Mouse (Mus musculus) kidney, postnatal 10 days (tissue): ENCODE measurements around the gene Ulk4.

Experiments
- DNase-seq: peaks from one replicate; pipeline ENCODE4 v3.0.0; 2021; ENCODE audit warnings: mixed read lengths

Gene Ulk4

DNA sequence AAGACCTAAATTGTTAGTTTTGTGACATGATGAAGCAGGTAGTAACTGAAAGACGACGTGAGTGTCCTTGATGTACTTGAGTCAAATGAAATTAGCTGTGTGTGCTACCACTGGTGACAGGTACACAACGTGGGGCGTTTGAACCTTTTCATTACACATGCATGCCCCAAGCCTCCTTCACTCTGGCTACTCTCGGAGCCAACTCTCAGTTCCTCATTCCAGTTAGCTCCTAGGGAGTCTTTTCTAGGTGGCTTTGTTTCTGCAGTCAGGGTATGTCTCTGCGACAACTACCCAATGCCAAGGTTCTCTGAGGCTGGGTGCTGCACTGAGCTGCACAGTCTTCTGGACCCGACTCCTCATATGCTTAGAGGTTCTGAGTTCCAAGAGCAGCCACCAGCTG, 100.6 kb downstream of the Ulk4 start:
- DNase-seq, result no peak

DNA sequence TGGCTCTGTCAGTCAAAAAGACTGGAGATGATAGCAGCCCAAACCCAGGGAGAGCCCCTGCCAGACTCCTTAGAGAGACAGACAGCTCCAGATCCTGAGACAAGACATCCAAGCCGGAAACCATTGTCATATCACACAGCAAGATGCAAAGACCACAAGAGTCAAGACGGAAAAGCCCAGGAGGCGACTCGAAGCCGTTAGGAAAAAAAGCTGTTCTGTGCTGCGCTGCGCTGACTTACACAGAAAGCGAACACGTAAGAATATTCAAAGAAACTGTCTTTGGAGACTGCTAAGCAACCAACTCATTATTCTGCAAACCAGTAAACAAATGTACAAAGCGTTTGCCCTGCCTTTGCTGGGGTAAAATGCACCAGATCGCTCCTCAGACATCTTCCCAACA, 101.8 kb downstream of the Ulk4 start:
- no peak for DNase-seq

DNA sequence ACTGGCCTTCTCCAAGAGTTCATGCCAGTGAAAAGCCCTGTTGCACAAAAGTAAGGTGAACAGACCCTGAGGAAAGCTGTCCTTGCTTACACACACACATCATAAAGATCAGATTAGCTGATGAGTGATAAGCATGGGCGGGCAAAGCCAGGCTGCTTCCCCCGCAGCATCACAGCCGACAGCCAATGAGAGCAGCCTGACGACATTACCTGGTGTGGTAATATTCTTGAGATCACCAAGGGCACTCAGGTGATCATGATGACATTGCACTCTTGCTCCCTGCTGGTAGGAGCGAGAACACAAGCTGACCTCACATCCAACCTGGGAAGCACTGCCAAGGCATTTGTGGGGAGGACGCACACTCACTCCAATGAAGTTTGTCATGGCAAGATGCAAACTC, 104.9 kb downstream of the Ulk4 start:
- DNase-seq, result no peak

DNA sequence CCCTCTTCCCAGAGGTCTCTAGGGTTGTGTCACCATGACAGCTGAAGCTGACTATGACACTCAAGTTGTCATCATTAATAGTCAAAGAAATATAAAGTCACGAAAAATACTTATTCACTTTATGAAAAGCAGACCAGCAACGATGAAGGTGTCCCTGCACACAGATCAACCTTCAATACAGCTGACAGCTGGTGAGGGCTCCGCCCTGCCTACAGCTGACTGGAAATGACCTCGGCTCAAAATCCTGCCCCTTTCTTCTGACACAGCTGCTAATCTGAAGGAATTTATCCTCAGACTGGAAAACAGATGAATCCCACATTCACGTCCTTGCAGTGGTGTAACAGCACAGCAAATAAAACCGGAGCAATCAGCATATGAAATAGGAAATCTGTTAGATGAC, 105.4 kb downstream of the Ulk4 start:
- no peak for DNase-seq

DNA sequence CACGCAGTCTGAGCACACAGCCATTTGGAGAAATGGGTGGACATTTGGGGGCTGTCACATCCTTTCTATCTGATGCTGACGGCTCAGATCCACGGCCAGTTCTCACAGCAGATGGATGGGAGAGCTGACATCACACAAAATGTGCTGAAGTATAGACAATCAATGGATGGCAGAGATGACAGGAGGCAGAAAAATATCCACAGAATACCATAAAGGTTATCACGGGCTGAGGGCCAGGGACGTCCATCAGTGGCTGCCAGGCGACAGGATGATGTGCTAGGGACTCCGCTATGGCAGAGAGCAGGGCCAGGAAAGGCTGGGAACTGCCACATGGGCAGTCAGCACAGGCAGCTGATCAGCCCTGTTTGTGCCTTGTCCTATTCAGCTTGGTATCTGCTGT, 112.4 kb downstream of the Ulk4 start:
- no peak for DNase-seq

DNA sequence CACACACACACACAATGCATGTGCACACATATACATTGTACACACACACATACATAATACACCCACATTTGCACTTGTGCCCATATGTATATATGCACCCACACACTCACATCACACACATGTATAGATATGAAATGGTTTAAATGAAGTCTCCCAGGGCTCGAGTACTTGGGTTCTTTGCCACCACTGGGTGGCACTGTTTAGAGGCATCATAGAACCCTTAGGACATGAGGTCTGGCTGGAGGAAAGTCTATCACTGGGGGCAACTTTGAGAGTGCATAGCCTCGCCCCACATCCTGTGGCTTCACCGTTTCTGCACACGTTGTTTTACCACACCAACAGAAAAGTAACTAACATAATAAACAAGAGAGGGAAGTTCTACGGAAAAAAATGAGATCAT, 114.2 kb downstream of the Ulk4 start:
- peak; percentile 51 for DNase-seq

DNA sequence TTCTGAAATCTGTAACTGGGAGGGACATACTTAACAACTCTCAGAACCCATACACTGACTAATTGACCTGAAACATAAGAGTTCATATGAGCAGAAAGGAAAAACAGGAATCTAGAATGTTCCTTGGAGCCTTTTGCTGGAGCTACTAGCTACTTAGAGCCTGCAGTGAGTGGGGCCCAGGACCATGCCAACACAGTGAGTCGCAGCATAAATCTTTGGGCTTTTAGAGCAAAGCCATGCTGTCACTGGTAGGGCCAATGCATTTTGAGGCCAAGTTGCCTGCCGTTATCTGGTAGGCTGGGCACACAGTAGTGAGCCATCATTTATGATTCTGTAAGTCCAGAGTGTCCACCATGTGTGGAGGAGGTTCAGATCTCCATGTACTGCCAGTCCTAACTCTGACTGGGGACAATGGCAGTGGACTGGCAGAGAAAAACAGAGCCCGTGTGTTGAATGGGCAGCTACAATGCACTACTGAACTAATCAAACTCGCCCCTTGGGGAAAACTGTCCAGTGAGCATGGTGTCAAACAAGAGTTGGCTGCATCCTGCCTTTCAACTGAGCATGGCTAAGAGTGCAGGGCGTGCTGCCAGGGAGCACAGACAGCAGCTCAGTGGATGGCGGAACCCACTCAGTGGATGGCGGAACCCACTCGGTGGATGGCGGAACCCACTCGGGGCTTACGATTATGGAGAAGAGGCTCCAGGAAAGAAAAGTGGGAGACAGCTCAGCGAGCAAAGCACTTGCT, 115.0 kb downstream of the Ulk4 start:
- no peak for DNase-seq

DNA sequence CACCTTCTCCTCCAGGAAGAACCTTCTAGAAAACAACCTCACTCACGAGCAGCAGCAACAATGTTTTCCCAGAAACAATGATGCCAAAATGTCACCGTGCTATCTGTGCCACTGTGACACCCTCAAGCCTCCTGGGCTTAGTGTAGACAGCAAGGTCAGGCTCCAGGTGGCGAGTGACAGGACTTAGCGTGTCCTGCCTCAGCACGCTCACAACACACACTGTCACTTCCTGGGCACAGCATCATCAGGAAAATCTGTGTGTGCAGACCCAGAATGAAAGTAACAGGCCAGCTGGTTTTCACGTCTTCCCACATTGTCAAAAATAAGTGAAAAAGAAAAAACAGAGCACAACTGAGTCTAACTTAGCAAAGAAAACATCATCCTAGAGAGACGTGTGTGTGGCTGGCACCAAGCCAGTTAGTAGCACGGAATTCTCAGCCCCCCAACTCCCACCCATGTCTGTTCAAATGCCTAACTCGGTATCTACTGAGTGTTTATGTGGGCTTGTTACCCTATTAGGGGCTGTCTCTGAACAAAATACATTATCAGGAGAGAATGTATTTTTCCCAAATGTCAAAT, 120.7 kb downstream of the Ulk4 start:
- DNase-seq, result no peak

DNA sequence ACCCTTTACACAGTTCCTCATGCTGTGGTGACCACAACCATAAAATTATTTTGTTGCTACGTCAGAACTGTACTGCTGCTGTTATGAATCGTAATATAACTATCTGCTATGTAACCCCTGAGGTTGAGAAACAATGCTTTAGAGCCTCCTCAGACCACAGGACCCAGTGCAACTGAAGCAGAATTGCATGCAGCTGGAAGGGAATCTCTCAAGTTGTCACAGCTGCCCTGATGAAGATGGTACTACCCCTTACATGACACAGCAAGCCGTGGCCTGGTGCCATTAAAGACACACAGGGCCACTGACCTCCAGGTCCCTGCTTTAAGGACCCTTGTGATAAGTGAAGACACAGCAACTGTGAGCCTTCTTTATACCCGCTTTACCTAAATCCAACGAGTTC, 123.7 kb downstream of the Ulk4 start:
- DNase-seq, result no peak

DNA sequence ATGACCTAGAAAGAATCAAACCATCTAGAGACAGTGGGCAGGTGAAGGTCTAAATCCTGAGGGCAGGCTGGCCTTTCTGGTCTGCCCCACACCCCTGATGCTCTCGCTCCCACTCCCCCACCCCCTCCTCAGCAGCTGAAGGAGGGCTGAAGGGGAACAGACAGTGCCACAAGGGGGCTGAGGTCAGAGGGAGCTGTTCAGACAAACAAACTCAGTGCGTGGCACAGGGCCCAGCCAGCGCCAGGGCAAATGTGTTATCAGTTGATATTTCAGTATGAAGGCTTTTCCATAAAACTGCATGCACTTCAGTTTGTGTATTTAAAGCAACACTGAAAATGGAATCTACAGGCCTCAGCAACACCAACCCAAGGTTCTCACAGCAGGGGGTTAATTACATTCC, 128.4 kb downstream of the Ulk4 start:
- DNase-seq, result no peak

DNA sequence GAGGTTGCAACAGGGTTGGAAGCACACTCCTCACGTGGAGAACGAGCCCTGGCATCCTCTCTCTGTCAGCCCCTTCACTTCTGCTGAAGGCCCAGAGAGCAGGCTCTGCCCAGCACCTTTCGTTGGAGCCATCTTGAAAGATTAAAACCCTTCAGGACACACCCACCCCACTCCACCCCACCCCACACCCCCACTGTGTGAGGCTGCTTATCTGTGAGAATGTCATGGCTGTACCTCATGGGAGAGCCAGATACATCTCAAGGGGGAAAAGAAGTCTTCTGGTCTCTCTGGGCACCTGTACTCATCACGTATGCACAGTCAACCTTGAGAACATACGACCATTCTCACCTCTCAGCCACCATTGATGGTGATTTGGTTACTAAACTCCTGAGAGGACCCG, 133.8 kb downstream of the Ulk4 start:
- DNase-seq, result no peak

DNA sequence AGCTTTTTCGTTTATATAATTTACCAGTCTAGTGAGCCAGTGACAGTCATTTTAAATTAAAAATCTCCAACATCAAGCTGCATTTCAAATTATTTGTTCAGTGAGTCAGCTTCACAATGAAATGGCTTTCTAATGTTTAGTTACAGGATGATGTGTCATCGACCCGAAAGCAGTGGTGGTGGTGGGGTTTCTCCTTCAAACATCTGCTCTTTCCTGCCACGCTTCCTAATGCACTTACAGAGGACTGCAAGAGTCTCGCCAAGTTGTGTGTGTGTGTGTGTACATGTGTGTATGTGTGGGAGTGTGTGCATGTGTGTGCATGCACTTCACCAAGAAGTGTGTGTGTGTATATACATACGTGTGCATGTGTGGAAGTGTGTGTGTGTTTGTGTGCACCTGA, 144.4 kb downstream of the Ulk4 start:
- no peak for DNase-seq

DNA sequence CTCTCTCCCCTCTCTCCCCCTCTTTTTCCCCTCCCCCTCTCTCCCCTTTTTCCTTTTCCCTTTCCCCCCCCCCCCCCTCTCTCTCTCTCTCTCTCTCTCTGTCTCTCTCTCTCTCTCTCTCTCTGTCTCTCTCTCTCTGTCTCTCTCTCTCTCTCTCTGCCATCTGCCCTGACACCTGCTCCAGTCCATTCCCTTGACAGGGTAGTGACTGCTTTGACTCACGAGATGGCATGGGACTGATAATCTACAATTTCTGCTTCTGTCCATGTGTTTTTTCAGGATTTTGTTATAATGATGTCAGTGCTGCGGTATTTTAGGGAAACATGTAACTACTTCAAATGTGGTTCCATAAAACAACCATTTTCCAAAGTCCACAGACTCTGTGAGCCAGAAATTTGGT, 147.5 kb downstream of the Ulk4 start:
- no peak for DNase-seq

DNA sequence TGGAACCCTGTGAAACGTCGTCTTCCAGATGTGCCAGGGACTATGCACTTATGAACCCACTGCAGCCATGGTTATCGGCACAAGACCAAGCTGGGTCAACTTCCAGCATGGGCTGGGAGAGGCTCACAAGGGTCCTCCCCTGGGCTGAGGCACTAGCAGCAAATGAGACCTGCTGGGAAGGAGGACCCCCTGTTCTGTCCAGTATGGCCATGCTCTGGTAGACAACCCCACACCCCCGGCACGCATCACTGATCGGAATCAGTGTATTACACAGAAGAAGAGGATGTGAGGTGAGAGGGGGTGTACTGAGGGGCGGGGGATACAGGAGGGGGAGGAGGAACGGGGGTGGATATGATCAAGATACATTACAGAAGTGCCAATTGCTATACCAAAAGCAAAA, 148.1 kb downstream of the Ulk4 start:
- DNase-seq, result no peak

DNA sequence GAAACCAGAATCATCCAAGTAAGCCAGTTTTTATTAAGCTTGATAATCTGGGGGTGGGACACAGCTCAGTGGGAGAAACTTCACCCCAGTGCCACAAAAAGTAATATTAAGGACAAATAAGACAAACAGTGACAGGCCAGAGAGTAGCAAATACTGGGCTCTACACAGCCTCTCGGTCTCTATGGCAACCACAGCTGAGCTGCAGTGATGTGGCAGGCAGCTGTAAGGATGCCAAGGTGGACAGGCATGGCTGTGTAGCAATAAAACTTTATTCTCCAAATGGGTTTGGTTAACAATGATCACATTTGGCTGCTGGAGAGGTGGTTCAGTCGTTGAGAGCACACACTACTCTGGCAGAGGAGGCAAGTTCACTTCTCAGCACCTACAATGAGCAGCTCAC, 150.0 kb downstream of the Ulk4 start:
- DNase-seq, result no peak

DNA sequence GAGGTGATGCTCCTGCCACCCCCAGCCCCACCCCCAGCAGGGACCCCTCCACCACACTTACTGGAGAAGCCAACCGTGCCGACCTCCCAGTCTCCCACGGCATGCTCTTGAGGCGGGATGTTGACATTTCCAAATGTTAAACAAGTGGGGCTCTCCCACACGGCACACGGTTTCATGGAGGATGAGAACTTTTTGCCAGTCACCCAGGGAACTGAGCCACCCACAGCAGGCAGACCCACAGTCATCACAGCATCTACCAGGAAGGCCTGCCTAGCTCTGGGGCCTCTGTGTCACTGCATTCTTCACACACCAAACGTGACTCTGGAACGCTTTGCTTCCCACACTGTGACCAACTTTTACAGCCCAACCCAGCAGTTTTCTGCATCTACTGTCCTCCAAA, 152.3 kb downstream of the Ulk4 start:
- no peak for DNase-seq

DNA sequence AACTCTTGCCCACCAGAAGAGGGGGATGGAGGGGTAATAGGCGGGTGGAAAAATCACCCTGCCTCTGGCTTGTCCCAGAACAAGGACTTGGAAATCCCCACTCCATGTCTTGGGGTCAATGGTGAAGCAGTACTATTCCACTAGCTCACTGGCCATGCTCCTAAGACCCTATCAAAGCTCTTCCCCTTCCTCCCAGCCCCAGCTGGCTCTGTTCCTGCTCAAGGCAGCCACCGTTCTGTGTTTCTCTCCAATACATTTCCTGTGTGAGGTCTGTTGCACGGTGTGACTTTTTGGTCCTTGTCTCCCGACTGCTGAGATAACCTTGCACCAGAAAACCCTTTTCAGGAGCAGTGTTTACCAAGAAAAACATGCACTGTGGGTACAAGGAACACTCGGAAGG, 155.0 kb downstream of the Ulk4 start:
- DNase-seq, result no peak

DNA sequence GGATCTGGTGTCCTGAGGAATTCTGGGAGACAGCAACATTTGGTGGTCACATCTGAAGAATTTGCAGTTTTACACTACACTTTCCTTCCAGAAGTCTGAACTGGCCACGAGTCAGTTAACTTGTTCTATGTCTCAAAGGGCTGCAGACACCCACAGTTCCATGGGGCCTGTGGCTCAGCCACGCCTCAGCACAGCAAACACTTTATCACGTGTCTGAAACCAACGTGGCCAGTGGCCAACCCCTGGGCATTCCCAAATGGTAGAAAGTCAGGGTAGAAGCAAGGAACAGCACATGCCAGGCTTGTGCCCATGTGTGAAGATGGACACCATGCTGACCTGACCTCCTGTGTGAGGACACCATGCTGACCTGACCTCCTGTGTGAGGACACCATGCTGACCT, 159.1 kb downstream of the Ulk4 start:
- no peak for DNase-seq

DNA sequence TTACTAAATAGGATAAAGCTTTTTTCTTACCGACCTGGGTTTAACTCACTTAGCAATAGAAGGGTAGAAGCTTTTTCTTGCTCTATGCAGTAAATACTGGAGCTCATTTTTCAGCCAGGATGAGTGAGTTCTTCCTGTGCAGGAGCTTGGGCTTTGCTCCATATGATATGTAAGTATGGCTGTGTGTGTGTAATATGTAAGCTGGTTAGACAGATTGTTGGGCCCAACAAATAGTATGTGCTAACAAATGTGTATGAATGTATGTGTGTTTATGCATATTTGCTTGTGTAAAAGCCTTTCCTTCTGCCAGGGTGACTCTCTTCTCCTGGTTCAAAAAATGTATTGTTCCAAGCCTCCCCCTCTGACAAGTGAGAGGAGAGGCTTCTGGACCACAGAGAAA, 164.9 kb downstream of the Ulk4 start:
- no peak for DNase-seq

DNA sequence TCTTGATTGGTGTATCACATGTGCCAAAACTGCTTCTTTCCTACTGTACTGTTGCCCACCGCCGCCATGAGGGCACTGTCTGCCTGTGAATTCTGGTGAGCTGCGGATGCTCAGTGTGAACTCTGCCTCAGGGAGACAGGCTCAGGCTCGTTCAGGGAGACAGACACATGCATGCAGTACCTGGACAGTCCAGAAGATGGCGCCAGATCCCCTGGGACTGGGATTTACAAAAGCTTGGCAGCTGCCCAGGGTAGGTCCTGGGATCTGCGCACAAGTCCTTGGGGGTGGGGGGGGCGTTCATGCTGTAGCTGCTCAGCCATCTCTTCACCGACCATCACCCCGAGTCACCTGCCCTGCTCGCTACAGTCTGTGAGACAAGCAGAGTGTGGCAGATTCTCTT, 168.9 kb downstream of the Ulk4 start:
- peak; percentile 84 for DNase-seq

DNA sequence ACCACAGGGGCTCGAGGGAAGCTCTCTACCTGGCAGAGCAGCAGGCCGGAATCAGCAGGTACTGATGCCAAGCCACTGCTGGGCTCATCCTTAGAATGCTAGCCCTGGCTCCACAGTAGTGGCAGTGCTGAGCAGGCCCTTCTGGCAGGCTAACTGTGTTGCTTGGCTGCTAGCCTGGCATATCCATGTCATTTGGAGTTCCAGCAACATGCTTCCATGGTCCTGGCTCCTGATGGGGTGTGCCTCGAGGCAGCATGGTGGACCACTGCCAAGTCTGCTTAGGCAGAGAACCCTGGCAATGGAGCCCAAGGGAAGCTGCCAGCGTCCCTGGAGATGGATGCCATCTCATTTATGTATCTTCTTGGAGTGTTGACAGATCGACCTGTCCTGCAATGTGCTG, 169.4 kb downstream of the Ulk4 start:
- peak; percentile 31 for DNase-seq

DNA sequence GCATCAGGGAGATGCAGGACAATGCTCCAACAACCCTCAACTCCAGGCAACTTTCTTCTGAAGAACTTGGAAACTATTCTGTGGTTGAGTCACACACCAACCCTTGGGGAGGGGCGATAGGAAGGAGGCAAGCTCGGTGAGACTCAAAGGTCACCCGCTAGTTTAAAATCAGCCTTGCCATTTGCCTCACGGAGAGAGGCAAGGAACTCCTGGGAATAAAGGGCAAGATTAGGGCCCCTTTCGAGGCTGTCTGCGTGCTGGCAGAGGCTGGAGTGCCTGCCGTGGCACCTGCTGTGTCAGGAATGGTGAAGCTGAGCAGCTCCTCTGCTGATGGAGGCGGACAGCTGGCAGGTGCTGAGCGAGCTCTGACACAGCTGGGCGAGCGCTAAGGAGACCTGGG, 169.9 kb downstream of the Ulk4 start:
- peak; percentile 33 for DNase-seq

DNA sequence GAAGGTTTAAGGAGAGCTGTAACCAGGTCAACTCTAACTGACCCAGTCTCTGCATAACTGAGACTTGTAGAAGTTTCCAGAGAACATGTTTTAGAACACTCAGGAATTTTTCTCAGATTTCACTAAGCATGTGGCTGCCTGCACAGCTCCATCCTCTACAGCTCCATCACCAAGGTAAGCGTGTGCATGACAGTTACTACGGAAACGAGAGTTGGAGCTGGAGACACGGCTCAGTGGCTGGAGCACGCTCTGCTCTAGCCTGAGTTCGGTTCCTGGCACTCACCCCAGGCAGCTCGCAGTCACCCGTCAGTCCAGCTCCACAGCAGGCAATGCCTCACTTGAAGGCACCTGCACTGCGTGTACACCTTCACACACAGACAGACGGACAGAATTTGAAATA, 175.5 kb downstream of the Ulk4 start:
- no peak for DNase-seq

DNA sequence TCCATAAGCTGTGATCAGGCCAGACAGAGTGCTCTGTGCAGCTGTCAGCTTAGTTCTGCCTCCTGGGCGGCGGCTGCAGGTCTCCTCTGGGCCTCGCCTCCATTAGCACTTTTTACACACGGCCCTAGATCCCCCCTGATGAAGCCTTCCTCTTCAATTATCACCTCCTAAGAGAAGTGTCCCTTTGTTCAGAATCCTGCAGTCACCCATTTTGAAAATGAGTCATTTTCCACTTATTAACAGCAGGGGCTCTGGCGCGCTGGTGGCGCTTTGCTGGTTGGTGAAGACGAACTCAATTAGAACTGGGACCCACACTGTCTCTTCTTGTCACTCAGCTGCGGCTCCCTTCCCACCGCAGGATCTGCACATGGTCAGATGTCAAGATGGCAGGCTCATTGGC, 177.5 kb downstream of the Ulk4 start:
- no peak for DNase-seq

DNA sequence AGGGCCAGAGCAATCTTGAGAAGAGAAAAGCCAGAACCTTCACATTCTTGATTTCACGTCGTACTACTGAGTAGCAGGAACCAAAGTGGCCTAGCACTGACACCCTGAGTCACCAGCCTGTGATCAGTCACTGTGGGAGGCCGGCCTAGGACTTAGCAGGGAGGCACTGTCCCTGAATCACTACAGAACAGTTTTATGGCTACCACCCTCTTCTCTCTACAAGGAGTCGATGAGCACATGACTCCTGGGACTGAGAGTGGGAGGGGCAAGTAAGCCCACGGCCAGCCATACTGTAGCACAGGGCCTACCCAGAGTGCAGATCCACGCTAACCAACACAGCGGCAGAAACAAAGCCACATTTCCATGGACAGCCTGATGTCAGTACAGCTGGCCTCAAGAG, 183.2 kb downstream of the Ulk4 start:
- DNase-seq, result no peak
